Mouse (Mus musculus) 3T3-L1 (cell line): ENCODE data around the gene Pappa.
A peak's percentile ranks its signal among the peaks of the same experiment; 100 is the strongest.

Experiments
- DNase-seq: peaks from one replicate; pipeline ENCODE4 v3.0.0-alpha.2; 2015; ENCODE audit warnings: low read depth, low spot score

Pappa gene

DNA sequence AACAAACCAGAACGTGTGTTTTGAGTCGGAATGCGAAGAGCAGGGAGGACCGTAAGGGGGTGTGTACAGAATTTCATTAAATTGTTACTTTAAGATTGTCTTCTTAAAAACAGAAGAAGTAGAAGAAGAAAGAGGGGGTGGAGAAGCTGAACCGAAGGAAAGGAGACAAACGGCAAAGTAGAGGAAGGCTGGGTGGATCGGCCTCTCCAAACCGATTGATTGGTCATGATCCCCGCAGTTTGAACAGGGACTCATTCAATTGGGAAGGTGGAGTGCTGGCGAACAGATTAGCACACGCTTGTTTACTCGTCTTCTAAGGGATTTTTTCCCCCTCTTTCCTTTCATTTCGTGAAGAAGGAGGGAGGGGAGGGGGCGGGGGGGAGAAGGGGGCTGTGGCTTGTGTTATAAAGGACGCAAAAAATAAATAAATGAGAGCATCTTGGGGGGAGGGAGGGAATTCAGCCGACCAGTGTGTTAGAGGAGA, at the start of gene Pappa:
TSS of gene Pappa (plus strand) at position 434 of the 484 bp plus-strand sequence.
- peak; percentile 9 for DNase-seq

- DNase-seq: peak; percentile 45
Measured at GRCm38 (mm10) chr4:65077906-65078615, 45.9 kb upstream of the Pappa start.

DNA sequence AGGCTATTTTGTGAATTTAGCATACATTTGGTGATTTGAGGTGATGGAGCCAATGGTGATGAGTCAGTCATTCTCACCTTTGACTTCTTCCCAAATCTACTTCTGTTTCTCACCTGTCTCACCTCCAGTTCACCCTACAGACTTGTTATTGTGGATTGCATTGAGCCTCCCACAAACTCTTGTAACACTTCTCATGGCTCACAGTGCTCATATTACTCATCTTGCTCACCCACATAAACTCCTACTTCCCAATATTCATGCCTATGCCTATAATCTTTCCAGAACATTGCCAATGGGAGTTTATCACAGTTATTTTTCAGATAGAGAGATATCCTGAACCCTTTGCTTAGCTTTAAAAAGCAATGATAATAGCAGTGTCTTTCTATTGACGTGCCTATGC, 37.1 kb upstream of the Pappa start:
- peak; percentile 8 for DNase-seq

DNA sequence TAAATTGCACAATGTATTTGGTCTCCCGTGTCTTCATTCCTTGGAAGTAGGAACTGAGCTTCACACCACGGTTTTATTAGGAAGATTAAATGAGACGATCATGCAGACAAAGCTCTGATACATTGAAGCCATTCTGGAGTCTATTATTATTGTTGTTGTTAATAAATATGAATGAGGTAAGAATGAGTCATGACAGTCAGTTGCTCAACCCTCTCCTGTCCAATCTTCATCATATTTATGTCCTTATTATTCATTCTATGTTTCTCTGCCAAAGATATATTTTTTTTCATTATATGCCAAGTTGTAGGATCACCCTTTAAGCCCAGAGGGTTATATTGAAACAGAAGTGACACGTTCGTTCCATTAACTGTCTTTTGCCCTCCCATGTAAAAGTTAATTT, 36.4 kb upstream of the Pappa start:
- DNase-seq: peak; percentile 42

DNA sequence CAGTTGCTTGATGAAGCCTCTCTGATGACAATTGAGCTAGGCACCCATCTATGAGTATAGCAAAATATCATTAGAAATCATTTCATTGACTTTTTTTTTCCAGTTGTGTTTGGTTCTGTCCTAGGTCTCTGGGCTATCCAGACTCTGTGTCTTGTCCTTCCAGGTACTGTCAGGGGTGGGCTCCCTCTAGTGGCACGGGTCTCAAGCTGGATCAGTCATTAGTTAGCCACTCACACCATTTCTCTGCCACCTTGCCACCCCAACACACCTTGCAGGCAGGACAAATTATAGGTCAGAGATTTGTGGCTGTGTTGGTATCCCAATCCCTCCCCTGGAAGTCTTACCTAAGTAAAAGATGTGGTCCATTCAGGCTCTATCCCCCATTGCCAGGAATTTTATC, 31.8 kb upstream of the Pappa start:
- DNase-seq: peak; percentile 59

DNA sequence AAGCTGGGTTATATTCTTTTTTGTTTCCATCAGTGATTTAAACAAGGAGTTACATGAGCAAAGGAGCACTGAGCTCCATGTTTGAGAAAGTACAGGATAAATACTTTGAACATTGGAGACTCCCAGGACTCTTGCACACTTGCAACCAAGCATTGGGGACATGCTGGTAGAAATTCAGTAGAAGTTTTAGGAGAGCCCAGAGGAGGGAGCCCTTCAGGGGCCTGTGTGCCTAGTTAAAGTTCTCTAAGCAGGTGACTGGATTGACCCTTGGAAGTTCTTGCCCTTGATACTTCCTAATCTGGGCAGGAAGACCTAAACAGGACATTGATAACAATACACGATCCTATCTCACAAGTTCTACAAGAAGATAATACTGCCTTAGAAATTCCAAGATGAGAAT, 3.6 kb upstream of the Pappa start:
- no peak for DNase-seq

GRCm38 (mm10) chr4:65122841-65123240, 1.1 kb upstream of the Pappa start:
- DNase-seq: peak; percentile 66

DNA sequence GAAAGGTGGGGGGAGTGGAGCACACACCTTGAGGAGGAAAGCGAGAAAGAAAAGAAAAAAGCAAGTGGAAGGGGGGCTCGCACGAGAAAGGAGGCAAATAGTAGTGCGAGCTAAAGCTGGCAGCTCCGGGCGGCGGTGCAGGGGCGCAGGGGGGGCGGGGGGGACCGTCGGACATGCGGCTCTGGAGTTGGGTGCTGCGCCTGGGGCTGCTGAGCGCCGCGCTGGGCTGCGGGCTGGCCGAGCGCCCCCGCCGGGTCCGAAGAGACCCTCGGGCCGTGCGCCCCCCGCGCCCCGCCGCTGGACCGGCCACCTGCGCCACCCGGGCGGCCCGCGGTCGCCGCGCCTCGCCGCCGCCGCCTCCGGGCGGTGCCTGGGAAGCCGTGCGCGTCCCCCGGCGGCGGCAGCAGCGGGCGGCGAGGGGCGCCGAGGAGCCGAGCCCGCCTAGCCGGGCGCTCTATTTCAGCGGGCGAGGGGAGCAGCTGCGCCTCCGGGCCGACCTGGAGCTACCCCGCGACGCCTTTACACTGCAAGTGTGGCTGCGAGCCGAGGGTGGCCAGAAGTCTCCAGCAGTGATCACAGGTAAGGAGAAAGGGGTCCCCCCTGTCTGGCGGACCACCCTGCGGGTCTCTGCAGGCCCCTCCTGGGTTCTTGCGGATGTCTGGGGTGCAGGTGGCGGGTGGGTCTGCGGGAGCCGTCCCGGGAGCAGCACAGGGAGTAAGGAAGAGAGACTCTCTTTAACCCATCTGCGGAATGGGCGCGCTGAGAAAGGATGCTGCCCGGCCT, 586 bp downstream of the Pappa start:
- no peak for DNase-seq

GRCm38 (mm10) chr4:65125341-65126332, 1.7 kb downstream of the Pappa start:
- DNase-seq: peak; percentile 4

DNA sequence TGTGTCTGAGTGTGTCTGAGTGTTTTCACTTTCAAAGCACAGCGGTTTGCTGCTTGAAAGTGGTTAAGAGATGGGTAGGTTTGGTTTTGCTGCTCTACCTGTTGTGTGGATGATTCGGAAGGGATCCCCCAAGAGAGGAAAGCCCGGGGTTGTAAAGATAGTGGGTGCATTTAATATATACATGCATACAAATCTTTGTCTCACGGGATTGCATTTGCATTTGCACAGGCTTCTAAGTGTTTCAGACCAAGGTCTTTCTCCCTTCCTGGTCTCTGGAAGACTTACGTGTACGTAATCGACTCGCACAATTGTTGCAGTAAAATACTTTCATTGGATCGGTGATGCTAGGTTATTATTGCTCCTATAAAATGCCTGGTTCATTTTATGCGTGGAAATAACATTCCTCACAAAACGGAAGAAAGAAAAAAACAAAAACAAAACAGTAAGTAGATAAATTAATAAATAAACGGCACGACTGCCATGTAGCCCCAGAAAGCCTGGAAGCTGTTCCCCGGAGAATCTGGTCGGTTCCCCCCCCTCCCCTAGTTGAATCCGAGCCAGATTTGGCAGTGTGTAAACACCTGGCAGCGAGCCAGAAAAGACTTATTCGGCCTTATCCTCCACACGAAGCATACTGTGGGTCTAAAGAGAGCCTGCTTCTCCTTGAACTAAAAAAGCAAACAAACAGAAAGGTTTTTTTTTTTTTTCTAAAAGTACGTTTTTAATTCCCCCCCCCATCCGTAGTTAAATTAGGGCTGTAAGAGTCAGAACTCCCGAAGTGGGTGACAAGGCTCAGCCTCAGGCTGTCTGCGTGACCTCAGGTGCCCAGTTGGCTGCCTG, 2.7 kb downstream of the Pappa start:
- DNase-seq: no peak

- no peak for DNase-seq
Measured at GRCm38 (mm10) chr4:65127291-65127590, 3.3 kb downstream of the Pappa start.

DNA sequence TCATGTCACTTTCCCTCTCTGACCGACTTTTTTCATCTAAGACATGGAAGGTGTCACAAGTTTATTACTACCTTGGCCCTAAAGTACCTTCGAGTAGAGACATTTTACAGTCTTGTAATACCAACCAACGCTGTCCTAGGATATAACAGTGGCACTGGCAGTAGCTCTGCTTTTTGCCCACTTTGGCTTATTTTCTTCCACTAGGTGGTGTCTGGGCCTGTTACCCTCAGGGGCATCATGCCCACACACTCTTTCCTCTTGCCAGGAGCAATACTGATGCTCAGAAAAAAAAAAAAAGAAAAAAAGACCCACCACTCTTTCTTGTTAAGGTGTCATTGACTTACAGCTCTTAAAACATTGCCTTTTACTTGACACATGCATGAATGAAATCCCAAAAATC, 8.7 kb downstream of the Pappa start:
- DNase-seq: peak; percentile 31

- DNase-seq: no peak
Measured at GRCm38 (mm10) chr4:65134358-65134757, 10.4 kb downstream of the Pappa start.

- peak; percentile 47 for DNase-seq
Measured at GRCm38 (mm10) chr4:65135109-65135508, 11.1 kb downstream of the Pappa start.

- DNase-seq: no peak
Measured at GRCm38 (mm10) chr4:65136541-65136940, 12.6 kb downstream of the Pappa start.

GRCm38 (mm10) chr4:65146936-65147335, 23.0 kb downstream of the Pappa start:
- peak; percentile 32 for DNase-seq

GRCm38 (mm10) chr4:65153601-65154000, 29.6 kb downstream of the Pappa start:
- no peak for DNase-seq

- DNase-seq: no peak
Measured at GRCm38 (mm10) chr4:65156231-65156630, 32.3 kb downstream of the Pappa start.

DNA sequence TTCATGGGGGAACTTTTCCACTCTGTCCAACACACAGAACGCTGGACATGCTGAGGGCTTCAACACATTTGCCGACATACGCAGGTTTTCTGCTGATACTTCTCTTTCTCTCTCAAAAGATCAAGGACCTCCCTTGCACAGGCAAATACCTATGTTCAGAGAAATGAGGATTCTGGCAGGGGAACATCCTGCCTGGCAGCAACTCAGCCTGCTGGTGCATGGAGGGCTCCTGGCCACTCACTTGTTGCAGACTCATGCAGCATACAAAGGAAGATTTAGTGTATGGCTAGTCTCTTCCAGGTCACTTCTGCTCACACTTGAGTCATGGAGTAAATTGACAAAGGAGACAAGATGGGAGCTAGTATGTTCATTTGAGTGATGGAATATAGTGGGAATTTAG, 34.7 kb downstream of the Pappa start:
- no peak for DNase-seq

DNA sequence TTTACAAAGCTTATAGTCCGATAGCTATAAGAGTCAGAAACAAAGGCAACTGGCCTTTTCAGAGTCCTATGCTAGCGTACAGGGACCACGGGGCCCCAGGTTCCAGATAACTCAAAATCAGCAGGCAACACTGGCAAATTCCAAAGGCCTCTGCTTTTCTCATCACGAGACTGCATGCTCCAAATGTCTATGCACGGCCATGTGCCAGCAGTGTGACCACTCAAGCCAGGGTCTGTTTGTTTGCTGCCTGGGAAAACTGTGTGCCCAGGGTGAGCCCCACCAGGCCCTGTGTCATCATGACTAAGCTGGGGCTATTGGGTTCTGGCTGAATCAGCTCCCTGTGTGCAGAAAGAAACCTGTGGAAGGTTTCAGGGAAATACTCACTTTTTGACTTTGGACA, 35.5 kb downstream of the Pappa start:
- DNase-seq: peak; percentile 51

DNA sequence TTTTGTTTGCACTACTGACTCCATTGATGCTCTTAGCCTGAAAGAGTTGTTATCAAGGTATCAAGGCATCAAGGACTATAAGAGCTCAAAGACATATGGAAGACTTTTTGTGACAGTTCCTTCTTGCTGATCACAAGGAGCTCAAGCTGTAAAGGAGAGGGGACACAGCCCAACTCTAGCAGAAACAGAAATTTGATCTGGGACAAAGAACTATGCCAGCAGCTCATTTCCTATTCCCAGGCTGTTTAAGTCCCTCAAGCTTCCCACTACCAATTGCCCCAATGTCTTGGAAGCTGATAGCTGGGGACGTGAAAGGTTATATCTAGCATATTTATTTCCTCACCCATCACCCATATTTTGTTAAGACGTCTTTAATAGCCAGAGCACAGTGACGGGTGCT, 39.7 kb downstream of the Pappa start:
- DNase-seq: no peak
